Mouse (Mus musculus): ENCODE results near the gene Urb1.

The Urb1 gene

GRCm38 (mm10) chr16:90766919-90767454, 43.2 kb downstream of the Urb1 start:
- no peak for DNase-seq (ENCODE audit: low spot score)

- no peak for DNase-seq (ENCODE audit: low spot score)
Observed at GRCm38 (mm10) chr16:90765195-90765877, 44.9 kb downstream of the Urb1 start.

GRCm38 (mm10) chr16:90760515-90760914, 49.7 kb downstream of the Urb1 start:
- DNase-seq (ENCODE audit: low spot score), result no peak

GRCm38 (mm10) chr16:90759335-90759734, 50.9 kb downstream of the Urb1 start:
- no peak for DNase-seq (ENCODE audit: low spot score)

GRCm38 (mm10) chr16:90753386-90753941, 56.7 kb downstream of the Urb1 start:
- DNase-seq (ENCODE audit: low spot score), result no peak

- no peak for DNase-seq (ENCODE audit: low spot score)
Observed at GRCm38 (mm10) chr16:90748169-90748568, 62.0 kb downstream of the Urb1 start.

GRCm38 (mm10) chr16:90747143-90747542, 63.1 kb downstream of the Urb1 start:
- no peak for DNase-seq (ENCODE audit: low spot score)

GRCm38 (mm10) chr16:90738092-90738956, 71.9 kb downstream of the Urb1 start, which contains the start of gene Mrap:
Mrap (plus strand) TSS chr16:90738207.
- DNase-seq (ENCODE audit: low spot score), result peak; percentile 37

GRCm38 (mm10) chr16:90736672-90737270, 73.4 kb downstream of the Urb1 start:
- DNase-seq (ENCODE audit: low spot score), result no peak

- no peak for DNase-seq (ENCODE audit: low spot score)
Observed at GRCm38 (mm10) chr16:90735611-90736010, 74.6 kb downstream of the Urb1 start.

- peak; percentile 93 for DNase-seq (ENCODE audit: low spot score)
Observed at GRCm38 (mm10) chr16:90727233-90728115, 82.7 kb downstream of the Urb1 start, which contains the start of gene Mis18a. Mis18a (minus strand) TSS chr16:90727404.

- no peak for DNase-seq (ENCODE audit: low spot score)
Observed at GRCm38 (mm10) chr16:90726600-90727227, 83.5 kb downstream of the Urb1 start.

GRCm38 (mm10) chr16:90724051-90724450, 86.2 kb downstream of the Urb1 start:
- DNase-seq (ENCODE audit: low spot score), result no peak

GRCm38 (mm10) chr16:90710313-90710712, 99.9 kb downstream of the Urb1 start:
- no peak for DNase-seq (ENCODE audit: low spot score)

- no peak for DNase-seq (ENCODE audit: low spot score)
Observed at GRCm38 (mm10) chr16:90709711-90710289, 100.4 kb downstream of the Urb1 start.

- no peak for DNase-seq (ENCODE audit: low spot score)
Observed at GRCm38 (mm10) chr16:90706279-90706678, 103.9 kb downstream of the Urb1 start.

- no peak for DNase-seq (ENCODE audit: low spot score)
Observed at GRCm38 (mm10) chr16:90704161-90704825, 105.9 kb downstream of the Urb1 start.

- DNase-seq (ENCODE audit: low spot score), result no peak
Observed at GRCm38 (mm10) chr16:90703646-90704045, 106.6 kb downstream of the Urb1 start.

- DNase-seq (ENCODE audit: low spot score), result no peak
Observed at GRCm38 (mm10) chr16:90701541-90701940, 108.7 kb downstream of the Urb1 start.

Measured in ovary, postnatal 14 days (tissue).